Mouse (Mus musculus) stomach, embryonic 15.5 days (tissue): ENCODE measurements around the gene Rnf113a1. TPM values are rescaled to one million over a fixed set of nuclear protein-coding genes. Genes with fewer than 3 reads are reported as not detected.
A peak's percentile ranks its signal among the peaks of the same experiment; 100 is the strongest.
"Not testable (repeated sequence)": the region's sequence is repeated elsewhere in the genome, so short reads cannot be mapped to it uniquely, and the experiment has no call there.

Experiments used
- ATAC-seq: fragments of 200-750 bp; cut with Nextera tagmentation; 2 replicates; pipeline ENCODE4 v1.8.0; 2017; ENCODE audit warnings: low read depth, moderate number of reproducible peaks, moderate TSS enrichment; ENCODE audit not compliant: insufficient read depth, low FRiP score
- H3K27ac ChIP-seq: fragments of 300-500 bp; sonication (generic); 2 replicates; pipeline ENCODE4 v1.5.1; 2015; ENCODE audit warnings: mild to moderate bottlenecking, inconsistent platforms
- H3K27me3 ChIP-seq: fragments of 300-500 bp; sonication (generic); replicated peaks from 2 replicates; pipeline ENCODE4 v1.6.1; 2015; ENCODE audit warnings: inconsistent platforms
- H3K36me3 ChIP-seq: fragments of 300-500 bp; sonication (generic); 2 replicates; pipeline ENCODE4 v1.6.1; 2015; ENCODE audit warnings: inconsistent platforms
- H3K4me1 ChIP-seq: fragments of 300-500 bp; sonication (generic); 2 replicates; pipeline ENCODE4 v1.6.1; 2015; ENCODE audit warnings: inconsistent platforms
- H3K4me2 ChIP-seq: fragments of 300-500 bp; sonication (generic); 2 replicates; pipeline ENCODE4 v1.6.1; 2015; ENCODE audit warnings: mild to moderate bottlenecking, inconsistent platforms
- H3K4me3 ChIP-seq: fragments of 300-500 bp; sonication (generic); replicated peaks from 2 replicates; pipeline ENCODE4 v1.5.1; 2015; ENCODE audit warnings: inconsistent platforms
- H3K9ac ChIP-seq: fragments of 300-500 bp; sonication (generic); 2 replicates; pipeline ENCODE4 v1.6.1; 2015; ENCODE audit warnings: inconsistent platforms
- H3K9me3 ChIP-seq: fragments of 300-500 bp; sonication (generic); 2 replicates; pipeline ENCODE4 v1.6.1; 2016; ENCODE audit warnings: inconsistent platforms
- WGBS: fragments of 180-500 bp; shearing (Covaris S2); methylation state at CpG from one replicate; pipeline ENCODE4 v1.1.7; 2015; 5-methylcytosine and 5-hydroxymethylcytosine counted together
- polyA plus RNA-seq: library from polyadenylated mRNA; unstranded; fragments of >200 nt; fragmentation: Nextera tagmentation; extraction: Ambion mirVana; gene quantifications from 2 replicates; pipeline ENCODE4 v1.2.1, GENCODE M21; 2015

Rnf113a1 gene
- 10.2 TPM in 2 replicates for polyA plus RNA-seq

GRCm38 (mm10) chrX:37191105-37191743 is at the start of gene Rnf113a1, which contains the start of gene Ndufa1:
TSS of gene Rnf113a1 (plus strand) at chrX:37191245.
TSS of gene Ndufa1 (minus strand) at chrX:37191163.
- peak within 1 kb of the TSS; percentile 40; the same call in 1 of the 2 replicates for H3K27ac ChIP-seq
- H3K36me3 ChIP-seq = no peaks in the 10 kb centered on the region
- no peaks in the 10 kb centered on the region for H3K27me3 ChIP-seq
- 17% methylated on average over 63 of the region's 63 CpGs for WGBS
- peak; percentile 81 for ATAC-seq
- H3K9ac ChIP-seq = peak within 1 kb of the TSS; percentile 29; the same call in 1 of the 2 replicates
- no peaks in the 10 kb centered on the region for H3K4me1 ChIP-seq
- H3K9me3 ChIP-seq = no peaks in the 10 kb centered on the region
- peak within 1 kb of the TSS; percentile 61 for H3K4me2 ChIP-seq
- H3K4me3 ChIP-seq = peak within 1 kb of the TSS; percentile 52

GRCm38 (mm10) chrX:37141732-37142131 is 49.3 kb upstream of the Rnf113a1 start:
- WGBS = 82% methylated on average over 3 of the region's 3 CpGs
- Histone ChIP-seq H3K27ac (no peak overlapping the region), H3K4me3 (no peak overlapping the region), H3K4me1 (no peaks in the 10 kb centered on the region), H3K4me2 (no peak overlapping the region), H3K9ac (no peak overlapping the region), H3K36me3 (no peaks in the 10 kb centered on the region), H3K9me3 (no peaks in the 10 kb centered on the region), H3K27me3 (no peaks in the 10 kb centered on the region)
- ATAC-seq = no peak

GRCm38 (mm10) chrX:37144498-37144897 is 46.5 kb upstream of the Rnf113a1 start:
- not testable (repeated sequence) for H3K4me1 ChIP-seq, H3K4me2 ChIP-seq, H3K9me3 ChIP-seq, H3K36me3 ChIP-seq, ATAC-seq, H3K9ac ChIP-seq, H3K27me3 ChIP-seq, H3K4me3 ChIP-seq, H3K27ac ChIP-seq
- 89% methylated on average over 2 of the region's 4 CpGs for WGBS

- no peaks in the 10 kb centered on the region for H3K9me3 ChIP-seq
- no peaks in the 10 kb centered on the region for H3K27me3 ChIP-seq
- H3K4me3 ChIP-seq = no peak overlapping the region
- H3K9ac ChIP-seq = no peak overlapping the region
- ATAC-seq = no peak
- H3K4me2 ChIP-seq = no peak overlapping the region
- no peaks in the 10 kb centered on the region for H3K4me1 ChIP-seq
- WGBS = 88% methylated on average over 2 of the region's 2 CpGs
- H3K36me3 ChIP-seq = no peaks in the 10 kb centered on the region
- no peak overlapping the region for H3K27ac ChIP-seq
Observed at GRCm38 (mm10) chrX:37144954-37145353, 46.1 kb upstream of the Rnf113a1 start.

GRCm38 (mm10) chrX:37157839-37158238 is 33.2 kb upstream of the Rnf113a1 start:
- no peak for ATAC-seq
- no peak overlapping the region for H3K4me2 ChIP-seq
- WGBS = 62% methylated on average over 4 of the region's 4 CpGs
- no peaks in the 10 kb centered on the region for H3K36me3 ChIP-seq
- no peaks in the 10 kb centered on the region for H3K27me3 ChIP-seq
- H3K4me1 ChIP-seq = no peaks in the 10 kb centered on the region
- no peaks in the 10 kb centered on the region for H3K9me3 ChIP-seq
- no peak overlapping the region for H3K27ac ChIP-seq
- H3K4me3 ChIP-seq = no peak overlapping the region
- no peak overlapping the region for H3K9ac ChIP-seq

- Histone ChIP-seq H3K27me3 (no peaks in the 10 kb centered on the region), H3K4me2 (no peak overlapping the region), H3K4me1 (no peaks in the 10 kb centered on the region), H3K27ac (no peak overlapping the region), H3K9me3 (no peaks in the 10 kb centered on the region), H3K36me3 (no peaks in the 10 kb centered on the region), H3K9ac (no peak overlapping the region), H3K4me3 (no peak overlapping the region)
- WGBS = 70% methylated on average over 10 of the region's 10 CpGs
- ATAC-seq = no peak
Observed at GRCm38 (mm10) chrX:37161169-37161568, 29.9 kb upstream of the Rnf113a1 start.

GRCm38 (mm10) chrX:37163115-37163514 is 27.9 kb upstream of the Rnf113a1 start:
- Histone ChIP-seq H3K9me3 (no peaks in the 10 kb centered on the region), H3K9ac (no peak overlapping the region), H3K27ac (no peak overlapping the region), H3K4me3 (no peak overlapping the region), H3K27me3 (no peaks in the 10 kb centered on the region), H3K4me1 (no peaks in the 10 kb centered on the region), H3K4me2 (no peak overlapping the region), H3K36me3 (no peaks in the 10 kb centered on the region)
- no peak for ATAC-seq
- WGBS = 79% methylated on average over 18 of the region's 18 CpGs

GRCm38 (mm10) chrX:37167085-37167484 is 24.0 kb upstream of the Rnf113a1 start:
- Histone ChIP-seq H3K9me3 (no peaks in the 10 kb centered on the region), H3K36me3 (no peaks in the 10 kb centered on the region), H3K4me3 (no peak overlapping the region), H3K27ac (no peak overlapping the region), H3K27me3 (no peaks in the 10 kb centered on the region), H3K4me2 (no peak overlapping the region), H3K9ac (no peak overlapping the region), H3K4me1 (no peaks in the 10 kb centered on the region)
- ATAC-seq = no peak
- WGBS = 39% methylated on average over 3 of the region's 3 CpGs

GRCm38 (mm10) chrX:37168742-37169141 is 22.3 kb upstream of the Rnf113a1 start, which contains the start of gene Akap14:
TSS of gene Akap14 (minus strand) at chrX:37168842.
- Histone ChIP-seq H3K9ac (no peak within 1 kb of the TSS), H3K4me1 (no peaks in the 10 kb centered on the region), H3K4me2 (no peak within 1 kb of the TSS), H3K9me3 (no peaks in the 10 kb centered on the region), H3K36me3 (no peaks in the 10 kb centered on the region), H3K27ac (no peak within 1 kb of the TSS), H3K27me3 (no peaks in the 10 kb centered on the region), H3K4me3 (no peak within 1 kb of the TSS)
- no peak for ATAC-seq
- WGBS = 44% methylated on average over 5 of the region's 5 CpGs

GRCm38 (mm10) chrX:37184401-37184800 is 6.6 kb upstream of the Rnf113a1 start:
- H3K27me3 ChIP-seq, H3K4me3 ChIP-seq, H3K27ac ChIP-seq, ATAC-seq, H3K36me3 ChIP-seq, H3K4me2 ChIP-seq, H3K9ac ChIP-seq, H3K9me3 ChIP-seq, H3K4me1 ChIP-seq: not testable (repeated sequence)
- WGBS = 61% methylated on average over 7 of the region's 8 CpGs

GRCm38 (mm10) chrX:37190755-37191104 is 315 bp upstream of the Rnf113a1 start:
- Histone ChIP-seq H3K9ac (no peak overlapping the region), H3K27ac (no peak overlapping the region), H3K4me1 (no peaks in the 10 kb centered on the region), H3K9me3 (no peaks in the 10 kb centered on the region), H3K4me3 (peak overlapping the region; percentile 52), H3K36me3 (no peaks in the 10 kb centered on the region), H3K4me2 (peak overlapping the region; percentile 61), H3K27me3 (no peaks in the 10 kb centered on the region)
- ATAC-seq = no peak
- WGBS = 14% methylated on average over 20 of the region's 20 CpGs

- no peaks in the 10 kb centered on the region for H3K4me1 ChIP-seq
- no peak overlapping the region for H3K9ac ChIP-seq
- no peak for ATAC-seq
- no peaks in the 10 kb centered on the region for H3K9me3 ChIP-seq
- no peaks in the 10 kb centered on the region for H3K27me3 ChIP-seq
- WGBS = 28% methylated on average over 28 of the region's 28 CpGs
- peak overlapping the region; percentile 52 for H3K4me3 ChIP-seq
- no peak overlapping the region for H3K27ac ChIP-seq
- no peaks in the 10 kb centered on the region for H3K36me3 ChIP-seq
- H3K4me2 ChIP-seq = peak overlapping the region; percentile 61
Observed at GRCm38 (mm10) chrX:37191744-37192379, 817 bp downstream of the Rnf113a1 start.
